Mouse (Mus musculus): Measurements from ENCODE around the gene Pmpca. TPM values are rescaled to one million over a fixed set of nuclear protein-coding genes. Genes with fewer than 3 reads are reported as not detected.

Pmpca gene
- polyA plus RNA-seq, 1 experiment from 2014 or later, result 113 TPM

DNA sequence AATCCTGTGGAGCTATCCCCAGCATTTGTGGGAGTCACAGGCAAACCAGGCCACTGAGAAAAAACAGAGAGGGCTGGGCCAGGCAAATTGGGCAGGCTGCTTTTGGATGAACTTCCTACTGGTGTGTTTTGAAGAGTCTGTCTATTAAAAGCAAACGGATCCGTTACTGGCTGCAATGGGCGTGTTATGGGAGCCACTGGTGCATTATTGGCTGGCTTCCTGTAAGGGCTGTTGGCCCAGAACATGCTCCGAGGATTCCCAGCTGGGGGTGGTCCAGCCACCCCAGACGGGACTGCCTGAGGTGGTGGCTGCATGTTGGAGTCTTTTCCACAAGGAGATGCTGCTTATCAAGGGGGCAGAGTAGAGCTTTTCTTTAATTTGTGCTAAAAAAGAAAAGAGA, 52.5 kb downstream of the Pmpca start:
- Histone ChIP-seq H3K27me3 (replicated peaks) (no peaks in the 10 kb centered on the region), H3K4me2 (replicated peaks) (no peak overlapping the region), H3K36me3 (peaks cover 49% of the 10 kb centered on the region), H3K9ac (no peak overlapping the region), H3K4me1 (peaks cover 26% of the 10 kb centered on the region), H3K9me3 (no peaks in the 10 kb centered on the region), H3K27ac (no peak overlapping the region), H3K4me3 (no peak overlapping the region)
- ATAC-seq (ENCODE audit: low FRiP score, low read depth), result no peak
- 84% methylated on average over 5 of the region's 5 CpGs for WGBS

GRCm38 (mm10) chr2:26442843-26443242, 53.7 kb downstream of the Pmpca start:
- no peak overlapping the region for H3K27ac ChIP-seq
- H3K27me3 ChIP-seq (replicated peaks), result no peaks in the 10 kb centered on the region
- H3K4me3 ChIP-seq, result no peak overlapping the region
- H3K9ac ChIP-seq, result no peak overlapping the region
- H3K36me3 ChIP-seq, result peaks cover 41% of the 10 kb centered on the region
- H3K9me3 ChIP-seq, result no peaks in the 10 kb centered on the region
- 74% methylated on average over 1 of the region's 1 CpGs for whole genome bisulfite sequencing
- ATAC-seq (ENCODE audit: low FRiP score, low read depth), result no peak
- H3K4me1 ChIP-seq, result peaks cover 36% of the 10 kb centered on the region
- 0 out of 2 replicates have a peak overlapping the region, but pooled peaks have one; percentile 62 for H3K4me2 ChIP-seq (replicated peaks)

GRCm38 (mm10) chr2:26443876-26444275, 54.7 kb downstream of the Pmpca start:
- Histone ChIP-seq H3K27me3 (replicated peaks) (no peaks in the 10 kb centered on the region), H3K4me2 (replicated peaks) (peak overlapping the region; percentile 62), H3K9ac (peak overlapping the region; percentile 83), H3K27ac (no peak overlapping the region), H3K9me3 (no peaks in the 10 kb centered on the region), H3K4me1 (peaks cover 30% of the 10 kb centered on the region), H3K4me3 (peak overlapping the region; percentile 82), H3K36me3 (peaks cover 30% of the 10 kb centered on the region)
- 65% methylated on average over 3 of the region's 3 CpGs for WGBS
- no peak for ATAC-seq (ENCODE audit: low FRiP score, low read depth)

DNA sequence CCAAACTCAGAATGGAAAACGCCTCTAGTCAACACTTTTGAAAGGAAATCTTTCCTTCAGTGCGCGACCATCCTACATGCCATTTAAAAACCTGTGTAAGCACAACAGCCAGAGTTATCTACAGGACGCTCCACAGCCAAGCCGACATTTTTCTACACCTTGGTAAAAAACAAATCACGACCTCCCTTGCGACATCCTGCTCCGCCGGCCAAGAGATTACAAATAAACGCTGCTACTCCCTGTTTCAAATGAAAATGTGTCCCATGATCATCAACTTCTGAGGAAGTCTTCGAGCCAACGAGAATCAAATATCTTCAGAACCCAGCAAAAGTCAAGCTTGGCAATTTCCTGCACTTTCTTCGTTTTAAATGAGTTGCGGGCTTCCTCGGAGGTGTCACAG, 55.2 kb downstream of the Pmpca start:
- H3K27me3 ChIP-seq (replicated peaks), result no peaks in the 10 kb centered on the region
- H3K4me3 ChIP-seq, result peak overlapping the region; percentile 82
- peak overlapping the region; percentile 62 for H3K4me2 ChIP-seq (replicated peaks)
- WGBS, result 5% methylated on average over 15 of the region's 15 CpGs
- H3K9me3 ChIP-seq, result no peaks in the 10 kb centered on the region
- H3K36me3 ChIP-seq, result peaks cover 25% of the 10 kb centered on the region
- H3K27ac ChIP-seq, result 0 out of 2 replicates have a peak overlapping the region, but pooled peaks have one; percentile 86
- H3K9ac ChIP-seq, result peak overlapping the region; percentile 83
- H3K4me1 ChIP-seq, result peaks cover 30% of the 10 kb centered on the region
- no peak for ATAC-seq (ENCODE audit: low FRiP score, low read depth)

DNA sequence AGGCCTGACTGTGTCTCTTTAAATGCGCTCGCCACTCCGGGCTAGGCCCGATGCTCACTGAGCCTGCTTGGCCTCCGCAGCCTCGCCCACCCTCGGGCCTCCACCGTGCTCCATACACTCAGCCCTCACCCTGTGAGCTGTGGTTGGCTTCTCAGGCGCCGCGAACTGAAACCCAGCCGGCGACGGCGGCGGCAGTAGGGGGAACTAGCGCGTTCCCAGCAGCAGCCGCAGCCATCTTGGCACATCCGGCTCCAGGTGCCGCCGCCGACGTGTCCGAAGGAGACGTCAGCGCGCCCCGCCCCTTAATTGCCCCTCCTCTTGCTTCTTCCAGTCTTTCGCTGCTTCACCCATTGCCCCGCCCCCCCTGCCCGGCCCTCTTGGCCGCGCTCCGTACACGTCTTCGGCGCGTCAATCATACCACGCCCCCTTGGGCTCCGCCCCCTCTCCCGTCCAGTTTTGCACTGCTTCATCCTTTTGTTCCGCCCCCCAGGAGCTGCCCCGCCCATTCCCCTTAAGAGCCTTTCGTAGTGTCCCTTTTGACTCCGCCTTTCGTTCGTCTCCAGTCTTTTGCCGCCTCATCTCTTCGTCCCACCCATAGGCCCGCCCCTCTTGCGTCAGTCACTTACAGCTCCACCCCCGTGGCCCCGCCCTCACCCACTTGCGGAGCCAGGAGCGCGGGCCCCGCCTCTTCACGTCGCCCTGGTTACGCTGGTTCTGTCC, 56.0 kb downstream of the Pmpca start, which contains the start of gene Sec16a:
Sec16a (minus strand) TSS at position 271 of the 720 bp plus-strand sequence.
- Histone ChIP-seq H3K9ac (peak within 1 kb of the TSS; percentile 83), H3K36me3 (peaks cover 18% of the 10 kb centered on the region), H3K4me1 (peaks cover 35% of the 10 kb centered on the region), H3K4me3 (peak within 1 kb of the TSS; percentile 82), H3K27ac (peak within 1 kb of the TSS; percentile 86), H3K27me3 (replicated peaks) (no peaks in the 10 kb centered on the region), H3K9me3 (no peaks in the 10 kb centered on the region), H3K4me2 (replicated peaks) (peak within 1 kb of the TSS; percentile 93)
- ATAC-seq (ENCODE audit: low FRiP score, low read depth), result peak; percentile 92
- under 1% methylated on average over 60 of the region's 61 CpGs for WGBS

DNA sequence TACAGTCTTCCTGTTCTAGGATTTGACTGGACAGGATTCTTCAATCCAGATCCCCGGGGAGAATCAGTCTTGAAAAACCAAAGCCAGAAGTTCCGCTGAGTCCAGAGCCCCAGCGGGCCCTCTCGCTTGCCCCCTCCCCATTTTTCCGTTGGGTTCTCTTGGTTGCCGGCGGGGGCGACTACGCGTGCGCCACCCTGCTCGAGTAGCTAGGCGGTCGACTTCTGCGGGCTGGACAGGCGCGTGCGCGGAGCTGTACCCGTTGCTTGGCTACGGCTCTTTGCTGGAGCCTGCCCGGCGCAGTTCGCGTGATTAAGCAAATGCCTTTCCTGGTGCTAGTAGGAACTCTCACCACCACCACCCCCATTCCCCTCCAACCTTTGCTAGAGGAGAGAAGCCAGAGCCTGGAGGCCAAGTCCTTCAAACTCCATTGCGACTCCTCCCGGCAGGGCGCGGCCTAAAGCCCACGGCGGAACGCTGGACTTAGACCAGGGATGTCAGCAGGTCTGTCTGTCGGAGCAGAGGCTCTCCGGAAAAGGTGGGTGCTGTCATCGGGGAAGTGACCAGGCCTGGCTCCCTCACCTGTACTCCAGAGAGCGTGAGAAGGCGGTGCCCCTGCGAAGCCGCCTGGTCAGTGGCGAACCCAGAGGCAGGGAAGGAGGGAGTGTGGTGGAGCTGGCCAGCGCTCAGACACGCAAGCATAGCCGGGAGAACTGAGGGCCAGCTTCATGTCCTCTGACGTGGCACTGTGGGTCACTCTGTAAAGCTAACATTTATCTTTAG, 56.7 kb downstream of the Pmpca start:
- WGBS, result under 1% methylated on average over 44 of the region's 44 CpGs
- Histone ChIP-seq H3K9ac (peak overlapping the region; percentile 72), H3K27ac (peak overlapping the region; percentile 57), H3K36me3 (peaks cover 10% of the 10 kb centered on the region), H3K4me1 (peaks cover 35% of the 10 kb centered on the region), H3K9me3 (no peaks in the 10 kb centered on the region), H3K27me3 (replicated peaks) (no peaks in the 10 kb centered on the region), H3K4me3 (peak overlapping the region; percentile 82), H3K4me2 (replicated peaks) (peak overlapping the region; percentile 93)
- peak; percentile 91 for ATAC-seq (ENCODE audit: low FRiP score, low read depth)

DNA sequence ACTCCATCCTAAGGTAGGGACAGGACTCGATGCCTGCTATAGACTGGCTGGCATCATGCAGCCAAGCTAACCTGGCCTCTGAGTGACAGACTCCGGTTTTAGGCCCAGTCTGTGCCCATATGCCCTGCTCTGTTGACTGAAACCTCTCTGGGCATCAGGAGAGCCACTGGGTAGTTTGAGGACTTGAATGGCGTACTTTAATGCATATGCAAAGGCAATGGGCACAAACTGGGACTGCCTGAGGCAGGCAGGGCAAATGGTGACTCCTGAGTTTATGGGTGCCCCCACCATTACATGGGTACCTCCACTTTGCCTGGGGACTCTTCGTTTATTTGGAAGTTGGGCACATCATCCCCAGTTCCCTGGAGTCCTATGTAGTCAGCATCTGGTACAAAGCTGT, 57.5 kb downstream of the Pmpca start:
- WGBS, result 74% methylated on average over 4 of the region's 4 CpGs

More for the DNA sequence above, 57.5 kb downstream of the Pmpca start:
- H3K27me3 ChIP-seq (replicated peaks), result no peaks in the 10 kb centered on the region
- no peak for ATAC-seq (ENCODE audit: low FRiP score, low read depth)
- H3K4me1 ChIP-seq, result peaks cover 35% of the 10 kb centered on the region
- H3K9me3 ChIP-seq, result no peaks in the 10 kb centered on the region
- H3K36me3 ChIP-seq, result peaks cover 2% of the 10 kb centered on the region; the same call in 1 of the 2 replicates
- H3K4me3 ChIP-seq, result peak overlapping the region; percentile 82; the same call in 1 of the 2 replicates
- H3K27ac ChIP-seq, result no peak overlapping the region
- H3K4me2 ChIP-seq (replicated peaks), result peak overlapping the region; percentile 93
- peak overlapping the region; percentile 36; the same call in 1 of the 2 replicates for H3K9ac ChIP-seq

Other genes with a start within 250 kb of the Pmpca start
- 16.8 and 24.2 TPM in 2 replicates for gene Lhx3, start 181.1 kb upstream of the Pmpca start, polyA plus RNA-seq (2016; fragmentation: Nextera tagmentation; extraction: Ambion mirVana)
- gene Qsox2, start 151.8 kb upstream of the Pmpca start, polyA plus RNA-seq (2016; fragmentation: Nextera tagmentation; extraction: Ambion mirVana), result 18.4 and 20.6 TPM in 2 replicates
- 0.10 and 0.11 TPM in 2 replicates for gene Ccdc187, start 94.8 kb upstream of the Pmpca start, polyA plus RNA-seq (2016; fragmentation: Nextera tagmentation; extraction: Ambion mirVana)
- gene Gpsm1, start 73.8 kb upstream of the Pmpca start, polyA plus RNA-seq (2016; fragmentation: Nextera tagmentation; extraction: Ambion mirVana), result 112 and 118 TPM in 2 replicates
- 36.1 and 36.3 TPM in 2 replicates for gene Dnlz, start 37.2 kb upstream of the Pmpca start, polyA plus RNA-seq (2016; fragmentation: Nextera tagmentation; extraction: Ambion mirVana)
- gene Card9, start 28.4 kb upstream of the Pmpca start, polyA plus RNA-seq (2016; fragmentation: Nextera tagmentation; extraction: Ambion mirVana), result 1.0 and 1.7 TPM in 2 replicates
- 33.4 and 34.6 TPM in 2 replicates for gene Snapc4, start 8.7 kb upstream of the Pmpca start, polyA plus RNA-seq (2016; fragmentation: Nextera tagmentation; extraction: Ambion mirVana)
- 177 and 180 TPM in 2 replicates for gene Entr1, start within 50 bp of the Pmpca start, polyA plus RNA-seq (2016; fragmentation: Nextera tagmentation; extraction: Ambion mirVana)
- 29.7 and 32.7 TPM in 2 replicates for gene Inpp5e, start 19.9 kb downstream of the Pmpca start, polyA plus RNA-seq (2016; fragmentation: Nextera tagmentation; extraction: Ambion mirVana)
- 26.0 and 26.3 TPM in 2 replicates for gene Sec16a, start 55.9 kb downstream of the Pmpca start, polyA plus RNA-seq (2016; fragmentation: Nextera tagmentation; extraction: Ambion mirVana)
- gene Notch1, start 127.3 kb downstream of the Pmpca start, polyA plus RNA-seq (2016; fragmentation: Nextera tagmentation; extraction: Ambion mirVana), result 44.7 and 48.2 TPM in 2 replicates
- gene Egfl7, start 190.7 kb downstream of the Pmpca start, polyA plus RNA-seq (2016; fragmentation: Nextera tagmentation; extraction: Ambion mirVana), result 74.8 and 76.1 TPM in 2 replicates
- not detected in 2 replicates for gene Gm20532, start 197.3 kb downstream of the Pmpca start, polyA plus RNA-seq (2016; fragmentation: Nextera tagmentation; extraction: Ambion mirVana)
- gene Agpat2, start 215.1 kb downstream of the Pmpca start, polyA plus RNA-seq (2016; fragmentation: Nextera tagmentation; extraction: Ambion mirVana), result 7.1 TPM in 2 replicates
- gene Fam69b, start 239.1 kb downstream of the Pmpca start, polyA plus RNA-seq (2016; fragmentation: Nextera tagmentation; extraction: Ambion mirVana), result 66.1 and 76.2 TPM in 2 replicates

Measured in neural tube, embryonic 12.5 days (tissue).